Mouse (Mus musculus) spleen, adult 2 months (tissue): ENCODE measurements around the gene Gm10282.

Experiments
- CTCF ChIP-seq: fragments of 200-500 bp; IDR thresholded peaks from 2 replicates; pipeline ENCODE4 v1.5.1; 2011; ENCODE audit warnings: mild to moderate bottlenecking, inconsistent platforms; ENCODE audit not compliant: insufficient read depth, insufficient read length, insufficient replicate concordance; ENCODE audit errors: extremely low read depth
- POLR2A ChIP-seq: fragments of 200-500 bp; IDR thresholded peaks from 2 replicates; pipeline ENCODE4 v1.6.1; 2011; ENCODE audit warnings: low read depth, low read length, inconsistent platforms

- TF ChIP-seq POLR2A (no peak), CTCF (no peak)
Measured at GRCm38 (mm10) chr8:72262756-72263155, 42.3 kb downstream of the Gm10282 start.
